Mouse (Mus musculus) T-helper 17 cell (primary cell): ENCODE measurements at regions not wholly inside any gene's neighbourhood (a gene's known extent, or its start where the extent isn't known, plus 50 kb on each side); places are given as distances from the start of the nearest gene placed in this dataset.

Experiments used
- in situ Hi-C, 2 experiments: fragments of 300-600 bp; cut with MboI, MseI; formaldehyde crosslinking; loops; 1 replicate in 1 of 2; 2 replicates in 1 of 2; pipeline ENCODE4 v1.15.1; 2025; ENCODE audit warnings: high pct_unique_total_duplicates in 2 of 2

GRCm38 (mm10) chr4:67796050-67796449 is 968.7 kb downstream of the Tlr4 start:
- in situ Hi-C loops = no loop called here
